Mouse (Mus musculus) bone marrow, adult 2 months (tissue): ENCODE measurements around the gene Epn3. TPM values are rescaled to one million over a fixed set of nuclear protein-coding genes. Genes with fewer than 3 reads are reported as not detected.

Source experiments
- H3K27ac ChIP-seq: fragments of 200-500 bp; 2 replicates; pipeline ENCODE4 v1.5.1; 2012; ENCODE audit warnings: low read depth, mild to moderate bottlenecking, control low read depth, inconsistent platforms, low read length; ENCODE audit not compliant: control insufficient read depth, poor library complexity, insufficient read depth
- H3K4me1 ChIP-seq: fragments of 200-500 bp; 2 replicates; pipeline ENCODE4 v1.6.1; 2011; ENCODE audit warnings: low read length; ENCODE audit not compliant: control insufficient read depth, insufficient read depth
- H3K4me3 ChIP-seq: fragments of 200-500 bp; replicated peaks from 2 replicates; pipeline ENCODE3; 2011; ENCODE audit warnings: mild to moderate bottlenecking, low read depth, low read length, control low read depth; ENCODE audit not compliant: control insufficient read depth
- CTCF ChIP-seq: fragments of 200-500 bp; IDR thresholded peaks from 2 replicates; pipeline ENCODE4 v1.5.1; 2011; ENCODE audit warnings: low read length, control low read depth; ENCODE audit not compliant: control insufficient read depth, insufficient read depth
- POLR2A ChIP-seq: fragments of 200-500 bp; IDR thresholded peaks from 2 replicates; pipeline ENCODE4 v1.6.1; 2011; ENCODE audit warnings: low read depth, mild to moderate bottlenecking, control low read depth, low read length, borderline replicate concordance; ENCODE audit not compliant: control insufficient read depth
- WGBS: fragments of 180-500 bp; shearing (Covaris S2); methylation state at CpG from one replicate; pipeline ENCODE4 v1.1.7; 2018; 5-methylcytosine and 5-hydroxymethylcytosine counted together
- polyA plus RNA-seq: library from polyadenylated mRNA; stranded (reverse); fragments of >200 nt; gene quantifications from 2 replicates; pipeline ENCODE4 v1.2.4, GENCODE M21; 2011; ENCODE audit warnings: low replicate concordance; ENCODE audit not compliant: missing spikeins, insufficient read depth, insufficient read length

The Epn3 gene
- polyA plus RNA-seq, 1 experiment, result not detected

- Histone ChIP-seq H3K4me1 (no peaks in the 10 kb centered on the region), H3K4me3 (no peak overlapping the region), H3K27ac (no peak overlapping the region)
- WGBS, result 86% methylated on average over 9 of the region's 9 CpGs
- no peak for TF ChIP-seq POLR2A
- TF ChIP-seq CTCF, result no peak
Measured at GRCm38 (mm10) chr11:94480382-94480781, 19.4 kb downstream of the Epn3 start.

GRCm38 (mm10) chr11:94477651-94478050, 22.1 kb downstream of the Epn3 start:
- TF ChIP-seq POLR2A, result no peak
- no peak for TF ChIP-seq CTCF
- Histone ChIP-seq H3K27ac (no peak overlapping the region), H3K4me3 (no peak overlapping the region), H3K4me1 (no peaks in the 10 kb centered on the region)
- 70% methylated on average over 6 of the region's 6 CpGs for WGBS

- no peak overlapping the region for H3K4me3 ChIP-seq
- H3K27ac ChIP-seq, result no peak overlapping the region
- no peaks in the 10 kb centered on the region for H3K4me1 ChIP-seq
- 18% methylated on average over 11 of the region's 11 CpGs for WGBS
- TF ChIP-seq CTCF, result no peak
- TF ChIP-seq POLR2A, result no peak
Measured at GRCm38 (mm10) chr11:94475722-94476121, 24.1 kb downstream of the Epn3 start.

- H3K27ac ChIP-seq, result no peak overlapping the region
- H3K4me1 ChIP-seq, result no peaks in the 10 kb centered on the region
- TF ChIP-seq POLR2A (no peak), CTCF (no peak)
- WGBS, result 2% methylated on average over 11 of the region's 11 CpGs
- H3K4me3 ChIP-seq, result no peak overlapping the region
Measured at GRCm38 (mm10) chr11:94474544-94474910, 25.2 kb downstream of the Epn3 start.

GRCm38 (mm10) chr11:94473707-94474543, 25.8 kb downstream of the Epn3 start, which contains the start of gene Cacna1g:
TSS of gene Cacna1g (minus strand) at chr11:94474198.
- Histone ChIP-seq H3K27ac (no peak within 1 kb of the TSS), H3K4me1 (no peaks in the 10 kb centered on the region), H3K4me3 (no peak within 1 kb of the TSS)
- under 1% methylated on average over 65 of the region's 71 CpGs for WGBS
- TF ChIP-seq POLR2A (no peak), CTCF (no peak)

GRCm38 (mm10) chr11:94472916-94473706, 26.7 kb downstream of the Epn3 start:
- TF ChIP-seq POLR2A, result no peak
- TF ChIP-seq CTCF, result no peak
- H3K27ac ChIP-seq, result no peak overlapping the region
- no peaks in the 10 kb centered on the region for H3K4me1 ChIP-seq
- no peak overlapping the region for H3K4me3 ChIP-seq
- WGBS, result 2% methylated on average over 52 of the region's 52 CpGs

GRCm38 (mm10) chr11:94472585-94472915, 27.2 kb downstream of the Epn3 start:
- no peaks in the 10 kb centered on the region for H3K4me1 ChIP-seq
- TF ChIP-seq CTCF (no peak), POLR2A (no peak)
- no peak overlapping the region for H3K27ac ChIP-seq
- under 1% methylated on average over 15 of the region's 15 CpGs for WGBS
- H3K4me3 ChIP-seq, result no peak overlapping the region

- TF ChIP-seq POLR2A, result no peak
- no peak for TF ChIP-seq CTCF
- whole genome bisulfite sequencing, result 5% methylated on average over 17 of the region's 17 CpGs
- H3K4me3 ChIP-seq, result no peak overlapping the region
Measured at GRCm38 (mm10) chr11:94471740-94472584, 27.8 kb downstream of the Epn3 start.

More at GRCm38 (mm10) chr11:94471740-94472584, 27.8 kb downstream of the Epn3 start:
- H3K4me1 ChIP-seq, result no peaks in the 10 kb centered on the region
- H3K27ac ChIP-seq, result no peak overlapping the region
